Mouse (Mus musculus) intestine, embryonic 14.5 days (tissue): ENCODE results near the gene Zc3h14. TPM values are rescaled to one million over a fixed set of nuclear protein-coding genes. Genes with fewer than 3 reads are reported as not detected.

ENCODE experiments used
- ATAC-seq: fragments of 200-750 bp; cut with Nextera tagmentation; replicated peaks from 2 replicates; pipeline ENCODE4 v1.8.0; 2017; ENCODE audit warnings: low read depth, moderate number of reproducible peaks, moderate TSS enrichment, moderate library complexity; ENCODE audit not compliant: low FRiP score, low TSS enrichment
- DNase-seq: peaks from one replicate; pipeline ENCODE4 v3.0.0-alpha.2; 2018; ENCODE audit warnings: low spot score
- H3K27ac ChIP-seq: fragments of 300-500 bp; sonication (generic); 2 replicates; pipeline ENCODE4 v1.5.1; 2014; ENCODE audit warnings: low read depth, mild to moderate bottlenecking, control low read depth
- H3K27me3 ChIP-seq: fragments of 300-500 bp; sonication (generic); replicated peaks from 2 replicates; pipeline ENCODE4 v1.6.1; 2014; ENCODE audit warnings: low read length, control low read depth; ENCODE audit not compliant: control insufficient read depth, insufficient read depth
- H3K36me3 ChIP-seq: fragments of 300-500 bp; sonication (generic); 2 replicates; pipeline ENCODE4 v1.6.1; 2014; ENCODE audit warnings: low read length, control low read depth; ENCODE audit not compliant: control insufficient read depth, insufficient read depth
- H3K4me1 ChIP-seq: fragments of 300-500 bp; sonication (generic); replicated peaks from 2 replicates; pipeline ENCODE4 v1.6.1; 2014; ENCODE audit warnings: low read length, control low read depth, mixed read lengths; ENCODE audit not compliant: control insufficient read depth, insufficient read depth
- H3K4me2 ChIP-seq: fragments of 300-500 bp; sonication (generic); 2 replicates; pipeline ENCODE4 v1.6.1; 2014; ENCODE audit warnings: low read length
- H3K4me3 ChIP-seq: fragments of 300-500 bp; sonication (generic); 2 replicates; pipeline ENCODE4 v1.5.1; 2014; ENCODE audit warnings: low read depth, low read length, control low read depth, mixed read lengths
- H3K9ac ChIP-seq: fragments of 300-500 bp; sonication (generic); 2 replicates; pipeline ENCODE4 v1.6.1; 2014; ENCODE audit warnings: mild to moderate bottlenecking, low read length
- H3K9me3 ChIP-seq: fragments of 300-500 bp; sonication (generic); 2 replicates; pipeline ENCODE4 v1.6.1; 2016; ENCODE audit warnings: low read length, control low read depth; ENCODE audit not compliant: control insufficient read depth
- WGBS: fragments of 180-500 bp; shearing (Covaris S2); extraction: QIAGEN DNeasy Blood & Tissue Kit; methylation state at CpG from one replicate; pipeline ENCODE4 v1.1.7; 2014; 5-methylcytosine and 5-hydroxymethylcytosine counted together
- polyA plus RNA-seq: library from polyadenylated mRNA; unstranded; fragments of >200 nt; fragmentation: Nextera tagmentation; extraction: Ambion mirVana; gene quantifications from 2 replicates; pipeline ENCODE4 v1.2.1, GENCODE M21; 2014

Gene Zc3h14
- polyA plus RNA-seq, 1 experiment from 2014 or later: 115 TPM

- no peak overlapping the region for H3K4me2 ChIP-seq
- H3K27me3 ChIP-seq: no peaks in the 10 kb centered on the region
- no peak overlapping the region; the same call in 1 of the 2 replicates for H3K27ac ChIP-seq
- no peaks in the 10 kb centered on the region for H3K36me3 ChIP-seq
- 34% methylated on average over 3 of the region's 3 CpGs for WGBS
- no peaks in the 10 kb centered on the region for H3K9me3 ChIP-seq
- no peak for DNase-seq
- H3K4me1 ChIP-seq: peaks cover 8% of the 10 kb centered on the region
- no peak overlapping the region for H3K9ac ChIP-seq
- no peak overlapping the region for H3K4me3 ChIP-seq
- ATAC-seq: no peak
Measured at GRCm38 (mm10) chr12:98720628-98721027, 26.1 kb upstream of the Zc3h14 start.

GRCm38 (mm10) chr12:98721030-98721429 lies 25.7 kb upstream of the Zc3h14 start:
- Histone ChIP-seq H3K4me2 (no peak overlapping the region), H3K9me3 (no peaks in the 10 kb centered on the region), H3K4me1 (peaks cover 8% of the 10 kb centered on the region), H3K27me3 (no peaks in the 10 kb centered on the region), H3K9ac (no peak overlapping the region), H3K4me3 (no peak overlapping the region), H3K36me3 (no peaks in the 10 kb centered on the region), H3K27ac (no peak overlapping the region)
- no peak for ATAC-seq
- 55% methylated on average over 3 of the region's 3 CpGs for WGBS
- no peak for DNase-seq

DNA sequence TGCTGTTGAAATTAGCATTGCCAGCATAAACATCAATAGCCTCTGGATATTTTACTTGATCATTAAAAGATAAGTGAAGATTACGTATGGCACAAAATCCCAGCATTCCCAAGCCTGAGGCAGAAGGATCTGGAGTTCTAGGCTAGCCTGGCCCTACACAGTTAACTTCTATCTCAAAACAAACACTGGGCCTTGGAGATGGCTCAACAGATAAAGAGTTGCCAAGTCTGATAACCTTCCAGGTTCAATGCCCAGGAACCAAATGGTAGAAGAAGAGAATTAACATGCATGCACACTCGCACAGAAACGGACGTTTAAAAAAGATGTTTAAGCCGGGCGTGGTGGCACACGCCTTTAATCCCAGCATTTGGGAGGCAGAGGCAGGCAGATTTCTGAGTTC lies 22.5 kb upstream of the Zc3h14 start:
- Histone ChIP-seq H3K4me3 (no peak overlapping the region), H3K4me1 (peaks cover 8% of the 10 kb centered on the region)
- 93% methylated on average over 7 of the region's 7 CpGs for WGBS

DNA sequence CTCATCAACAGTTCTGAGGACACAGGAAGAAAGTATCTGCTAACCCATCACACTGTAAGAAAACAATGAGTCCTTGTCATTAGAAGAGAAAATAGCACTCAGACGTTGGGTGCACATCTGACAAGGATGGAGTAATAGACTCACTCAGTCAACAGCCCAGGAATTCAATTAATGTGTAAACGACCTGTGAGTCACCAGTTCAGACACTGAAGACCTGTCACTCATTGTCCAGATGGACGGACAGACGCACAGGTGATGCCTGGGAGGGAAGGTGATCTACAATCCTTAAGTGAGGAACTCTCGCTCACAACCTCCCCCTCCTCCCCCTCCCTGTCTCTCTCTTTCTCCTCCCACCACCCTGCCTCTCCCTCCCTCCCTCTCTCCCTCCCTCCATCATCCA lies 21.8 kb upstream of the Zc3h14 start:
- DNase-seq (no peak), ATAC-seq (0 out of 2 replicates have a peak, but pooled peaks have one; percentile 40)
- 57% methylated on average over 5 of the region's 5 CpGs for WGBS
- Histone ChIP-seq H3K27me3 (no peaks in the 10 kb centered on the region), H3K9ac (no peak overlapping the region), H3K27ac (no peak overlapping the region), H3K36me3 (no peaks in the 10 kb centered on the region), H3K4me3 (no peak overlapping the region), H3K4me2 (no peak overlapping the region), H3K4me1 (peaks cover 5% of the 10 kb centered on the region), H3K9me3 (no peaks in the 10 kb centered on the region)

More for the DNA sequence above, 22.5 kb upstream of the Zc3h14 start:
- no peak overlapping the region for H3K27ac ChIP-seq
- H3K4me2 ChIP-seq: no peak overlapping the region
- no peaks in the 10 kb centered on the region for H3K9me3 ChIP-seq
- no peak overlapping the region for H3K9ac ChIP-seq
- no peaks in the 10 kb centered on the region for H3K27me3 ChIP-seq
- DNase-seq (no peak), ATAC-seq (no peak)
- no peaks in the 10 kb centered on the region for H3K36me3 ChIP-seq

GRCm38 (mm10) chr12:98726078-98726477 lies 20.7 kb upstream of the Zc3h14 start:
- H3K36me3 ChIP-seq: peaks cover 7% of the 10 kb centered on the region; the same call in 1 of the 2 replicates
- no peak overlapping the region for H3K27ac ChIP-seq
- WGBS: 87% methylated on average over 7 of the region's 7 CpGs
- H3K4me2 ChIP-seq: no peak overlapping the region
- H3K4me1 ChIP-seq: no peaks in the 10 kb centered on the region; the same call in 1 of the 2 replicates
- H3K27me3 ChIP-seq: no peaks in the 10 kb centered on the region
- no peak for ATAC-seq
- H3K4me3 ChIP-seq: no peak overlapping the region
- no peaks in the 10 kb centered on the region for H3K9me3 ChIP-seq
- H3K9ac ChIP-seq: no peak overlapping the region
- no peak for DNase-seq

- Histone ChIP-seq H3K9me3 (no peaks in the 10 kb centered on the region), H3K27me3 (no peaks in the 10 kb centered on the region), H3K4me1 (no peaks in the 10 kb centered on the region), H3K9ac (no peak overlapping the region), H3K27ac (no peak overlapping the region), H3K4me2 (no peak overlapping the region), H3K36me3 (peaks cover 8% of the 10 kb centered on the region; the same call in 1 of the 2 replicates), H3K4me3 (no peak overlapping the region)
- DNase-seq: no peak
- no peak for ATAC-seq
- whole genome bisulfite sequencing: 73% methylated on average over 7 of the region's 7 CpGs
Measured at GRCm38 (mm10) chr12:98727186-98727585, 19.6 kb upstream of the Zc3h14 start.

GRCm38 (mm10) chr12:98730682-98731081 lies 16.1 kb upstream of the Zc3h14 start:
- Histone ChIP-seq H3K9ac (no peak overlapping the region), H3K27ac (no peak overlapping the region), H3K4me1 (peaks cover 14% of the 10 kb centered on the region), H3K4me3 (no peak overlapping the region), H3K36me3 (peaks cover 8% of the 10 kb centered on the region; the same call in 1 of the 2 replicates), H3K4me2 (no peak overlapping the region), H3K27me3 (no peaks in the 10 kb centered on the region), H3K9me3 (no peaks in the 10 kb centered on the region)
- DNase-seq (no peak), ATAC-seq (no peak)
- 88% methylated on average over 11 of the region's 11 CpGs for WGBS

- Histone ChIP-seq H3K4me1 (peaks cover 19% of the 10 kb centered on the region), H3K9ac (no peak overlapping the region), H3K36me3 (peaks cover 8% of the 10 kb centered on the region; the same call in 1 of the 2 replicates), H3K27me3 (no peaks in the 10 kb centered on the region), H3K9me3 (no peaks in the 10 kb centered on the region), H3K4me2 (peak overlapping the region; percentile 85), H3K4me3 (peak overlapping the region; percentile 76; the same call in 1 of the 2 replicates), H3K27ac (no peak overlapping the region)
- no peak for DNase-seq
- ATAC-seq: no peak
- WGBS: 63% methylated on average over 3 of the region's 3 CpGs
Measured at GRCm38 (mm10) chr12:98733165-98733564, 13.6 kb upstream of the Zc3h14 start.

GRCm38 (mm10) chr12:98733776-98734175 lies 13.0 kb upstream of the Zc3h14 start:
- 15% methylated on average over 12 of the region's 12 CpGs for WGBS
- peak overlapping the region; percentile 68; the same call in 1 of the 2 replicates for H3K9ac ChIP-seq
- H3K9me3 ChIP-seq: no peaks in the 10 kb centered on the region
- no peak for ATAC-seq
- no peaks in the 10 kb centered on the region for H3K27me3 ChIP-seq
- peak overlapping the region; percentile 85 for H3K4me2 ChIP-seq
- H3K27ac ChIP-seq: no peak overlapping the region
- H3K36me3 ChIP-seq: peaks cover 8% of the 10 kb centered on the region; the same call in 1 of the 2 replicates
- no peak for DNase-seq
- H3K4me3 ChIP-seq: peak overlapping the region; percentile 76
- peaks cover 21% of the 10 kb centered on the region for H3K4me1 ChIP-seq
